Mouse (Mus musculus): Measurements from ENCODE around the gene Znhit6. TPM values are rescaled to one million over a fixed set of nuclear protein-coding genes. Genes with fewer than 3 reads are reported as not detected.

Znhit6 gene
- polyA plus RNA-seq, 1 experiment: 65.7 TPM

DNA sequence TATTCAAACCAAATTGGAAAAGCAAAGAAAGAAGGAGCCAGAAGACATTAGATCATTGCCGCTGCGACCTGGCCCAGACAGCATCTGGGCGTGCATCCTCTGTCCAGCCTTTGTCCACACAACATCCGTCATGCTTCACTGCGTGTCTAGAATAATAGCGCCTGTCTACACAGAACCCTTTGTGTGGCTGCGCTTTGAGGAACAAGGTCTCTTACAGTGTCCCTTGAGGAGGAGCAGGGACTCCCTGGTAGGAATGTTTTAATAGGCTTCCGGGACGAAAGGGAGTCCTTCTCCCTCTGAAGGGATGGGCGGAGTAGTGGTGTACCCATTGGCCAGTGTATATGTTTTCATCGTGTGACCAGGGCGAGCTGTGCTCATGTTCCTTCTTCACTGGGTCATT lies 47.0 kb downstream of the Znhit6 start:
- TF ChIP-seq EP300 (IDR thresholded peaks at IDR 0.05; ENCODE audit: insufficient read depth, low read depth, low read length) (no peak), POLR2A (IDR thresholded peaks at IDR 0.05; ENCODE audit: insufficient read depth, low read length) (no peak), CTCF (IDR thresholded peaks at IDR 0.05; ENCODE audit: low read depth, low read length) (no peak)
- no peak overlapping the region for H3K27ac ChIP-seq (ENCODE audit: insufficient read depth, low read length)
- no peak overlapping the region for H3K9ac ChIP-seq (ENCODE audit: low read depth, poor library complexity, severe bottlenecking)
- H3K36me3 ChIP-seq (ENCODE audit: control insufficient read depth, insufficient read depth, low read length, poor library complexity, severe bottlenecking): no peaks in the 10 kb centered on the region
- no peaks in the 10 kb centered on the region for H3K27me3 ChIP-seq (ENCODE audit: control insufficient read depth, insufficient read depth, low read length, poor library complexity, severe bottlenecking)
- 0 out of 2 replicates have a peak, but pooled peaks cover 3% of the 10 kb centered on the region for H3K9me3 ChIP-seq (replicated peaks; ENCODE audit: control insufficient read depth, insufficient read depth, low read length, poor library complexity, severe bottlenecking)
- H3K4me1 ChIP-seq (ENCODE audit: control insufficient read depth, insufficient read depth, low read length): no peaks in the 10 kb centered on the region
- H3K4me3 ChIP-seq (ENCODE audit: low read depth, low read length): no peak overlapping the region

DNA sequence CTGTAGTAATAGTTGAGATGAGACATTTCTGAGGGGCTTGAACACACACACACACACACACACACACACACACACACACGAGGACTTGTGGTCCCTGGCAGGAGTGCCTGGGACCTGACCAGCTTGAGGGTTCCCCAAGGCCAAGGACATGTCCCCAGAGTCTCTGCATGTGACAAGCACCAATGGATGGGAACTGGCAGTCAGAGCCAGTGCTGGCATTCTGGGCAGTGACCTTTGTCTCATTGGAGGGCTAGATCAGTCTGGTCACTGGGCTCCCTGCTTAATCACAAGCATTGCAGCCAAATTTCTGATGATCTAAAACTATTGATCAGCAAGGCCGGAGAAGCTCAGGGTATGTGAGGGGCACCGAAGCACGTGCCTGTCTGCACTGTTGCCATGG lies 48.8 kb downstream of the Znhit6 start:
- H3K4me3 ChIP-seq (ENCODE audit: low read depth, low read length): no peak overlapping the region
- H3K9ac ChIP-seq (ENCODE audit: low read depth, poor library complexity, severe bottlenecking): no peak overlapping the region

DNA sequence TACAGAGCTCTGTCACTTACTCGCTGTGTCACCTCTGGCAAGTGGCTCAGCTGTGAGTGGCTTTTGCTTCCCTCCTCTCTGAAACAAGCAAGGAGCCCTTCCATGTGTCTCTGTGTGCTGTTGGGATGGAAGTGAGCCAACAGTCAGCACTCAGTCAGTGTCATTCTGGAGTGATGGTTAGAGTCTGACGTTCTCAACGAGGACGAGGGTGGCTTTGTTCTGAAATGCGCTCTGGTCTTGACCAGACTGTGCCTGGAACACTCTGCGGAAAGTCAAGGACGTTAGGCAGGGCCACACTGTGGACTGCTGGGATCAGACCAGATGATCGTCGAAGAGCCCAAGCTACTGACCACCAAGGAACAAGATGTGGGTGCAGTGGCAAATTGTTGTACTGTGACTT lies 49.5 kb downstream of the Znhit6 start:
- Histone ChIP-seq H3K36me3 (ENCODE audit: control insufficient read depth, insufficient read depth, low read length, poor library complexity, severe bottlenecking) (no peaks in the 10 kb centered on the region), H3K27me3 (ENCODE audit: control insufficient read depth, insufficient read depth, low read length, poor library complexity, severe bottlenecking) (no peaks in the 10 kb centered on the region), H3K9ac (ENCODE audit: low read depth, poor library complexity, severe bottlenecking) (no peak overlapping the region), H3K9me3 (replicated peaks; ENCODE audit: control insufficient read depth, insufficient read depth, low read length, poor library complexity, severe bottlenecking) (no peaks in the 10 kb centered on the region), H3K4me3 (ENCODE audit: low read depth, low read length) (no peak overlapping the region), H3K4me1 (ENCODE audit: control insufficient read depth, insufficient read depth, low read length) (no peaks in the 10 kb centered on the region), H3K27ac (ENCODE audit: insufficient read depth, low read length) (no peak overlapping the region)
- TF ChIP-seq POLR2A (IDR thresholded peaks at IDR 0.05; ENCODE audit: insufficient read depth, low read length): no peak

More for the DNA sequence above, 48.8 kb downstream of the Znhit6 start:
- Histone ChIP-seq H3K27ac (ENCODE audit: insufficient read depth, low read length) (no peak overlapping the region), H3K27me3 (ENCODE audit: control insufficient read depth, insufficient read depth, low read length, poor library complexity, severe bottlenecking) (no peaks in the 10 kb centered on the region), H3K4me1 (ENCODE audit: control insufficient read depth, insufficient read depth, low read length) (no peaks in the 10 kb centered on the region), H3K36me3 (ENCODE audit: control insufficient read depth, insufficient read depth, low read length, poor library complexity, severe bottlenecking) (no peaks in the 10 kb centered on the region), H3K9me3 (replicated peaks; ENCODE audit: control insufficient read depth, insufficient read depth, low read length, poor library complexity, severe bottlenecking) (no peaks in the 10 kb centered on the region)
- TF ChIP-seq POLR2A (IDR thresholded peaks at IDR 0.05; ENCODE audit: insufficient read depth, low read length) (no peak), EP300 (IDR thresholded peaks at IDR 0.05; ENCODE audit: insufficient read depth, low read depth, low read length) (no peak)

DNA sequence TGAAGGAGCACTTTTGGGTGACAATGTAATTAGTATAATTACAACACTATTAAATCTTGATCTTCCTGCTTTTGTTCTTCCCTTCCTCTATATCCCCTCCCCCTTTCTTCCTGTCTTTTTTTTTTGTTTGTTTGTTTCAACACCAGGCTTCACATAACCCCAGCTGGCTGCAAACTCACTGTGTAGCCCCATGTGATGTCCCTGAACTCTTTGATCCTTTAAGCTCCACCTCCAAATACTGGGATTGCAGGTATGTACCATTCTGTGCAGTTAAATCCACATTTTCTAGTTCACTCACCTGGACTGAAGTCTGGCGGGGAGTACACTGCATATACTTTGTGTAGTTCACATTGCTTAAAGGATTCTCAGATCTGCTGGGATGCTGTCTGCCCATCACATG lies 50.1 kb downstream of the Znhit6 start:
- Histone ChIP-seq H3K9ac (ENCODE audit: low read depth, poor library complexity, severe bottlenecking) (no peak overlapping the region), H3K4me3 (ENCODE audit: low read depth, low read length) (no peak overlapping the region), H3K9me3 (replicated peaks; ENCODE audit: control insufficient read depth, insufficient read depth, low read length, poor library complexity, severe bottlenecking) (no peaks in the 10 kb centered on the region), H3K27me3 (ENCODE audit: control insufficient read depth, insufficient read depth, low read length, poor library complexity, severe bottlenecking) (no peaks in the 10 kb centered on the region), H3K4me1 (ENCODE audit: control insufficient read depth, insufficient read depth, low read length) (no peaks in the 10 kb centered on the region), H3K36me3 (ENCODE audit: control insufficient read depth, insufficient read depth, low read length, poor library complexity, severe bottlenecking) (no peaks in the 10 kb centered on the region), H3K27ac (ENCODE audit: insufficient read depth, low read length) (no peak overlapping the region)
- TF ChIP-seq EP300 (IDR thresholded peaks at IDR 0.05; ENCODE audit: insufficient read depth, low read depth, low read length): no peak

DNA sequence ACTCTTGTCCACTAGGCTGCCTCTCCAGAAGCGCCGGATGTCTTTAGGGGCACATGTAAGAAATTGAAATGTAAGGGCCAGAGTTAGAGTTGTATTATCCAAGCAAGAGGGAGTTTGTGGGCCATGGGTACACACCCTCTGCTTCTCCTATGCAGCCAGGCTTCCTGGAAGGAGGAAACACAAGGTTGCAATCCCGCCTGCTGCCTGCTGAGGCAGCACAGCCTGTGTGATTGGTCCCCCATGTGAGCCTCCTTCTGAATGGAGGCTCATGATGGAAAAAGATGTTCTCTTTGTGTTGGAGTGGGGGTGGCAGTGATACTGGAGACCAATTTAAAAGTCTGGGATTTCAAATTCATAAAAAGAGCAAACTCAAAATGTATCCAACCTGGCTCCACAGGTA lies 51.8 kb downstream of the Znhit6 start:
- Histone ChIP-seq H3K4me1 (ENCODE audit: control insufficient read depth, insufficient read depth, low read length) (no peaks in the 10 kb centered on the region), H3K9me3 (replicated peaks; ENCODE audit: control insufficient read depth, insufficient read depth, low read length, poor library complexity, severe bottlenecking) (no peaks in the 10 kb centered on the region), H3K4me3 (ENCODE audit: low read depth, low read length) (no peak overlapping the region), H3K9ac (ENCODE audit: low read depth, poor library complexity, severe bottlenecking) (no peak overlapping the region), H3K36me3 (ENCODE audit: control insufficient read depth, insufficient read depth, low read length, poor library complexity, severe bottlenecking) (no peaks in the 10 kb centered on the region), H3K27me3 (ENCODE audit: control insufficient read depth, insufficient read depth, low read length, poor library complexity, severe bottlenecking) (no peaks in the 10 kb centered on the region), H3K27ac (ENCODE audit: insufficient read depth, low read length) (no peak overlapping the region)
- TF ChIP-seq EP300 (IDR thresholded peaks at IDR 0.05; ENCODE audit: insufficient read depth, low read depth, low read length) (no peak), CTCF (IDR thresholded peaks at IDR 0.05; ENCODE audit: low read depth, low read length) (peak; percentile 62), POLR2A (IDR thresholded peaks at IDR 0.05; ENCODE audit: insufficient read depth, low read length) (no peak)

DNA sequence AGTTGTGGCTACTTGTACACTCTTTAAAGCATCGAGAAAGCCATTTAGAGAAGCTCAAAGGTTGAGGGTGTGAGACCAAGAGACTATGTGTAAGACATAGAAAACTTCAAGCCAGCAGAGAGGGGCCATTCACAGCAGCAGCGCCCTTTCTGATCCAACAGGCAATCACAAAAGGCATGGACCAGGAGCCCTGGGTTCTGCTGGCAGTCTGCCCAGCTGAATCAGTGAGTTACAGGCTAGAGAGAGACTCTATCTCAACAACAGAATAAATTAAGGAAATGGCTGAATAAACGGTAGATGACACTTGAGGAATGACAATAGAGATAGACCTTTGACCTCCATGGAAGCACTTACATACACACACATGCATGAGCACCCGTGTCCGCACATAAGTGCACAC lies 52.6 kb downstream of the Znhit6 start:
- TF ChIP-seq EP300 (IDR thresholded peaks at IDR 0.05; ENCODE audit: insufficient read depth, low read depth, low read length) (no peak), POLR2A (IDR thresholded peaks at IDR 0.05; ENCODE audit: insufficient read depth, low read length) (no peak), CTCF (IDR thresholded peaks at IDR 0.05; ENCODE audit: low read depth, low read length) (no peak)
- H3K36me3 ChIP-seq (ENCODE audit: control insufficient read depth, insufficient read depth, low read length, poor library complexity, severe bottlenecking): no peaks in the 10 kb centered on the region
- H3K27ac ChIP-seq (ENCODE audit: insufficient read depth, low read length): no peak overlapping the region
- peaks cover 4% of the 10 kb centered on the region for H3K4me1 ChIP-seq (ENCODE audit: control insufficient read depth, insufficient read depth, low read length)
- H3K27me3 ChIP-seq (ENCODE audit: control insufficient read depth, insufficient read depth, low read length, poor library complexity, severe bottlenecking): no peaks in the 10 kb centered on the region
- no peak overlapping the region for H3K4me3 ChIP-seq (ENCODE audit: low read depth, low read length)
- no peak overlapping the region for H3K9ac ChIP-seq (ENCODE audit: low read depth, poor library complexity, severe bottlenecking)
- no peaks in the 10 kb centered on the region for H3K9me3 ChIP-seq (replicated peaks; ENCODE audit: control insufficient read depth, insufficient read depth, low read length, poor library complexity, severe bottlenecking)
